Mouse (Mus musculus) mouse embryonic stem cell (cell line): ENCODE results near the gene U2af1.

Experiments used
- in situ Hi-C, 2 experiments: fragments of 300-500 bp; cut with MboI; formaldehyde crosslinking; loops; 1 replicate in 1 of 2; 3 replicates in 1 of 2; pipeline ENCODE4 v1.14.3; 2019 to 2020; ENCODE audit warnings: low sequenced_read_pairs in 2 of 2, low pct_unique_long_range_greater_than_20kb in 1 of 2, mixed read lengths in 1 of 2; ENCODE audit not compliant: unreplicated experiment in 1 of 2

The U2af1 gene

GRCm38 (mm10) chr17:31671698-31672097 is 13.0 kb upstream of the U2af1 start:
- in situ Hi-C loops: loop anchor here in 1 of 2 experiments (25.0 kb wide), 1 partner anchor 334 kb away; no protein-coding TSS in a partner anchor

GRCm38 (mm10) chr17:31670163-31670562 is 11.5 kb upstream of the U2af1 start:
- in situ Hi-C loops: loop anchor here in 1 of 2 experiments (25.0 kb wide), 1 partner anchor 333 kb away; no protein-coding TSS in a partner anchor

DNA sequence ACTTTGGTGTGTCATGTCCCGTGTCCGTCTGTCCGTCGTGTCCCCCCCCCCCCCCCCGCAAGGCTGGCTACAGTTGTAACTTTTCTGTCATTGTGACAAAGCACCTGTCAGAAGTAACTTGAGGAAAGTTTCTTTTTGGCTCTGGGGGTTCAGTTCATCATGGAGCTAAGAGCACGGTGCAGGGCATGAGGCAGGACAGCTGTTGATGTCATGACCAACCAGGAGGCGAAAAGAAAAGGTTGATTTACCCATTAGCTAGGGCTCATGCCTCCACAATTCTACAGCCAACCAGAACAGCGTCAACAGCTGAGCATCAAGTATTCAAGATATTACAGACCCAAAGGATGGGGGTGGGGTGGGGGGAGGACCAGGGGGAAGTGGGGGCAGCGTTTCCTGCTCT is 9.6 kb upstream of the U2af1 start:
- in situ Hi-C loops: loop anchor here in 1 of 2 experiments (25.0 kb wide), 1 partner anchor 331 kb away; no protein-coding TSS in a partner anchor

GRCm38 (mm10) chr17:31664760-31665159 is 6.1 kb upstream of the U2af1 start:
- in situ Hi-C loops: loop anchor here in 1 of 2 experiments (25.0 kb wide), 1 partner anchor 327 kb away; no protein-coding TSS in a partner anchor

GRCm38 (mm10) chr17:31662855-31663254 is 4.2 kb upstream of the U2af1 start:
- in situ Hi-C loops: loop anchor here in 1 of 2 experiments (25.0 kb wide), 1 partner anchor 326 kb away; no protein-coding TSS in a partner anchor

DNA sequence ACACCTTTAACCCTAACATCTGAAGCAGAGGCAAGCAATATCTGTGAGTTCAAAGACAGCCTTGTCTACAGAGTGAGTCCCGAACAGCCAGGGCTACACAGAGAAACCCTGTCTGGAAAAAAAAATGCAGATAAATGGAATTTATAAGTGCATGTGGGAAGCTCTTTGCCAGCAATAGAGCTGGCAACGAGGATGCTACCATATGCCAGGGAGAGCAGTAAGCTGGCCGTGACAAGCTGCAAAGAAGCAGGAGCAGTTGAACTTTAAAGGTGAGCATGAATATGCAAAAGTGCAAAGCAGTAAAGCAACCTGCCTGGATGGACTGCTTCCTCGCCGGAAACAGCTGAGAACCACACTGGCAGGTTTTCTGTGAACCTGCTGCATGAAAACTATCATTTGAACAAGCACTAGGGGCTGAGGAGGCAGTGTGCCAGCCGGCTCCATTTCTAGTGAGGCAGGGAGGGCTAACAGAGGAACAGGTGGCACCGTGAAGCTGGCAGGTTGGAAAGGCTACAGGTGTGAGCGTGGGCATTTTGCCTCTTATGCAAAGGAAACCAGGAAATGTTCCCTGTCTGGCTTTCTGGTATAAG is 2.1 kb upstream of the U2af1 start:
- in situ Hi-C loops: loop anchor here in 1 of 2 experiments (25.0 kb wide), 1 partner anchor 323 kb away; no protein-coding TSS in a partner anchor

DNA sequence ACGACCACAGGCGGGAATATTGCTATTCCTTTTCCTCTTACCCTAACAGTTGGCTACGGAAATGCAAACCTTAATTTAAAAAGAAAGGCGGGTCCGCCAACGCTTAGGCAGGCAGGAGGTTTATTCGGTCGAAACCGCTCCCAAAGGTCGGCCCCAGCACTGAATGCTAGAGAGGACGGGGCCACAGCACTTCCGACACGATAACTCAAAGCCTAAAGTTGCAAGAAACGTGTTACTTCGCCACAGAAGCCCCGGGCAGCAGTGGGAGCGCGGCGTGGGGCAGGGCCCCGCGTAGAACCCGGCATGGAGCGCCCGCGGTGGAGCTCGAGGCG is 590 bp downstream of the U2af1 start:
- in situ Hi-C loops: loop anchor here in 1 of 2 experiments (25.0 kb wide), 1 partner anchor 321 kb away; no protein-coding TSS in a partner anchor

DNA sequence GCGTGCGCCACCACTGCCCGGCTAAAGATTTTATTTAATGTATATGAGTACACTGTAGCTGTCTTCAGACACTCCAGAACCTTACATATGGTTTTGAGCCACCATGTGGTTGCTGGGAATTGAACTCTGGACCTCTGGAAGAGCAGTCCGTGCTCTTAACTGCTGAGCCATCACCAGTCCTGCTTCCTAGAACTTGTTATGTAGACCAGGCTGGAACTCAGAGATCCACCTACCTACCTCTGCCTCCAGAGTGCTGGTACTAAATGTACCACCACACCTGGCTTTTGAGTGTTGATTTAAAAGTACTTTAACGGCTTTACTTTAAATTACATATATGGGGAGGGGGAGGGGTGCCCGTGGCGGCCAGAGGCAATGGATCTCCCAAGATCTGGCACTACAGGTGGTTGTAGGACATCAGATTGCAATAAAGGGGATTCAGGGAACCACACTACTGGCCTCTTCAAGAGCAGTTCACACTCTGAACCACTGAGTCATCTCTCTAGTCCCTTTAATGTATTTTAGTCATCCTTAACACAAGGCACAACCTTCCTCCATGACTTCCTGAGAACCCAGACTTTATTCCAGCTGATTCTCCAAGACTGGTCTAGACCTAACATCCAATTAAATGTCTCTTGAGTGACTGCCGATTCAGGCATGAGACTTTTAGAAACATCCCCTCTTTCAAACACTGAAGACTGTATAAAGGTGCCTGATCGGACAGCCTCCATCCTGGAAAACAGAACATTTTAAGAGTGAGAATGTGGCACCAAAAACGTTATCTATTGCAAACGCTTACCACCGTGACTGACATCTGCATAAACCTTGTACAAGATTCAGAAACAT is 1.3 kb downstream of the U2af1 start:
- in situ Hi-C loops: loop anchor here in 1 of 2 experiments (25.0 kb wide), 1 partner anchor 320 kb away; no protein-coding TSS in a partner anchor

- in situ Hi-C loops: loop anchor here in 1 of 2 experiments (25.0 kb wide), 1 partner anchor 319 kb away; no protein-coding TSS in a partner anchor
Measured at GRCm38 (mm10) chr17:31656682-31657081, 2.0 kb downstream of the U2af1 start.

GRCm38 (mm10) chr17:31655366-31655765 is 3.3 kb downstream of the U2af1 start:
- in situ Hi-C loops: loop anchor here in 1 of 2 experiments (25.0 kb wide), 1 partner anchor 318 kb away; no protein-coding TSS in a partner anchor

- in situ Hi-C loops: loop anchor here in 1 of 2 experiments (25.0 kb wide), 1 partner anchor 316 kb away; no protein-coding TSS in a partner anchor
Measured at GRCm38 (mm10) chr17:31653277-31653676, 5.4 kb downstream of the U2af1 start.

GRCm38 (mm10) chr17:31652152-31652551 is 6.5 kb downstream of the U2af1 start:
- in situ Hi-C loops: loop anchor here in 1 of 2 experiments (25.0 kb wide), 1 partner anchor 315 kb away; no protein-coding TSS in a partner anchor

DNA sequence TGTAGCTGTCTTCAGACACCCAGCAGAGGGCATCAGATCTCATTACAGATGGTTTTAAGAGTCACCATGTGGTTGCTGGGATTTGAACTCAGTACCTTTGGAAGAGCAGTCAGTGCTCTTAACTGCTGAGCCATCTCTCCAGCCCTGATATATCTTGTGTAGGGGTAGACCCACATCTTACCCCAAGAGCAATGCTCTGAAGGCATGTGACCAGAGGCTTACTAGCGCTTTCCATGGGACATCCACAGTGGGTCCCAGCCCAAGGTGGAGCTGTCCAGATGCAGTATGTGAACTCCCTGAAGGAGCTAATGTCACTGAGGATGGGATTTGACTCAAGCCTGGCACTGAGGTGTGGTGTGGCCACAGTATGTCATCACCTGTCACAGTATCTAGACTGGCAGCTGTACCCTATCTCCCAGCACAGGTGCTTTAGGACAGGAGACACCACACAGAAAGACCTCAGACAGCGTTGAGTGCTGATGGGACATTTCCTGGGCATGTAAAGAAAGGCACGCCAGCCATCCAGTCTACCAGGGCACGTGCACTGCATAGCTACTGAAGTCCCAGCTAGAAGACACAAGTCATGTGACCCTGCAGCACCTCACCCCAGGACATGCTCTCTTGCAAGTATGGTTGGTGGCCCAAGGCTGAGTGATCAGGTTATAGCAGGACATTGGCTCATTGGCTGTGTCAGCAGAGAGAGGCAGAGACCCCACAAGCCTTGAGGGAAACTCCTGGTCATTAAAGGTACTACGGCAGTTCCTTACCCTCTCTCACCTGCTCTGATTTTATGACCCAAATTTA is 12.3 kb downstream of the U2af1 start:
- in situ Hi-C loops: loop anchor here (5.0 kb wide), 2 partner anchors 129 to 134 kb away; partner anchors contain the start of gene Wdr4 (in 1 of the 2)

GRCm38 (mm10) chr17:31642913-31643312 is 15.8 kb downstream of the U2af1 start:
- in situ Hi-C loops: no loop called here

DNA sequence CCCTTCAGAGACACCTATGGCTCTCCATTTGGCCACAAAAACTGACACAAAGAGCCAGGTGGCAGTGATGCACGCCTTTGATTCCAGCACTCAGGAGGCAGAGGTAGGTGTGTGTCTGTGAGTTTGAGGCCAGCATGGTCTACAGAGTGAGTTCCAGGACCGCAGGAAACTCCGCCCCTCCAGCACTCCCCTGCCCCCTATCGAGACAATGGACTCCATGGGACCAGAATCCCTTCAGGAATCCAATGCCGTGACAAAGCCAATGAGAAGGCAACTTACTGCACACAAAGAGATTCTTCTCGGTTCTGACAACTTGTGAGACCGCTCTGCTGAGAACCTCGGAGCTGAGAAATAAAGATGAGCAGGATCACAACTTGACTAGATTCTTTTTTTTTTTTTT is 16.4 kb downstream of the U2af1 start:
- in situ Hi-C loops: no loop called here

- in situ Hi-C loops: loop anchor here in 1 of 2 experiments (10.0 kb wide), 1 partner anchor 105 kb away; no protein-coding TSS in a partner anchor
Measured at GRCm38 (mm10) chr17:31639651-31640050, 19.0 kb downstream of the U2af1 start.

DNA sequence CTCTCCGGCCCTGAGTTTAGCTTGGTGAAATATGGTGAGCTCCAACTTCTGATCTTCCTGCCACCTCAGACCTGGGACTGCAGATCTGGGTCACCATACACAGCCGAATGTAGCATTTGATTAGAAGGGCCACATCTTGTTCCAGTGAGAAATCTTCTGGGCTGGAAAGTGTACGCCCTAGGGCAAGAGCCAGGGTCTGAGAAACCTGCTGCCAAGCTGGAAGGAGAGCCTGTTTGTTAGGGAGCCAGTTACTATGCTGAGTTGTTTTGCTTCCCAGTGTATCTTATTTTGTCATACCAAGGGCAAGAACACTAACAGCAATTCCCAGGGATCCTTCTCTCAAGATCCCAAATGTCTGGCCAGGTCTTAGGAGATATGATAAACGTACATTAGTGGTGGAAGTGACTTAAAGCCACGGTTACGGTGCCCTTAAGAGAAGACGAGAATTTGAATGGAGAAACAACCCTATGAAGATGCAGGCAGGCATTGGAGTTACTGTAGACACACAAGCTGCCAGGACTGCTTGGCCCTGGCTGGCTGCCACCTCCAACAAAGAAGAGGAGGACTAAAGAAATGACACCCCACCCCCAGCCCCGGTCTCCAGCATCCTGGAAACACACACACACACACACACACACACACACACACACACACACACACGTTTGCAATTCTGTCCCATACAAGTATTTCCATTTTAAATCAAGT is 20.7 kb downstream of the U2af1 start:
- in situ Hi-C loops: loop anchor here in 1 of 2 experiments (10.0 kb wide), 1 partner anchor 103 kb away; no protein-coding TSS in a partner anchor
